ENCODE assay signal across 8 mouse cellular contexts in the genomic region with DNA sequence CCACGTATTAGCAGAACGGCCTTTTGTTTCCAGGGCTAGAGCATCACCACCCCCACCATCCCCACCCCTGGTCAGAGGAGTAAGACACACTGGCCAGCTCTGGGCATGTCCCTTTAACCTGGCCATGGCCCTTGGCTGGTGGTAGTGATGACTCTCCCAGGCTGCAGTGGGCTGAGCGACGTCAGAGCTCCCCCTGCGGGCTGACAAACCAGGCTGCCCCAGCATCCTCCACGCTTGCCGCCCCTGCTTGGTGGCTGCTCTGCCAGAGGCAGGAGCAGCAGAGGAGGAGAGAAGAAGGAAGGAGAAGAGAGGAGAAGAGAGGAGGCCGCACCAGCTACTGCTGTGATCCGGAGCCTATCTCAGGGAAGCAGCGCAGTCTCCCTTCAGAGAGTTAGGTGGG.
DNase-seq lines count a peak whose midpoint lies in the region; ATAC-seq and TF ChIP-seq lines count a peak whose summit lies in the region.

No protein-coding gene starts in this region.

- H3K27me3 ChIP-seq in heart, embryonic 10.5 days (ENCODE audit: insufficient read depth, poor library complexity, severe bottlenecking): no peaks in the 10 kb centered on the region
- H3K27me3 ChIP-seq in kidney, postnatal 0 days (ENCODE audit: insufficient read depth, low read length): no peaks in the 10 kb centered on the region
- H3K27me3 ChIP-seq in liver, embryonic 11.5 days (replicated peaks; ENCODE audit: control insufficient read depth, insufficient read depth, low read length): no peaks in the 10 kb centered on the region
- no peaks in the 10 kb centered on the region for H3K27me3 ChIP-seq in neural tube, embryonic 14.5 days (ENCODE audit: control insufficient read depth, insufficient read depth, low read length)

- peaks cover 15% of the 10 kb centered on the region for H3K36me3 ChIP-seq in heart, embryonic 10.5 days
- H3K36me3 ChIP-seq in kidney, postnatal 0 days (ENCODE audit: insufficient read depth, low read length): no peaks in the 10 kb centered on the region
- H3K36me3 ChIP-seq in liver, embryonic 11.5 days (ENCODE audit: control insufficient read depth, insufficient read depth, low read length): peaks cover 3% of the 10 kb centered on the region
- H3K36me3 ChIP-seq in neural tube, embryonic 14.5 days (ENCODE audit: control insufficient read depth, insufficient read depth, low read length): no peaks in the 10 kb centered on the region

- peaks cover 4% of the 10 kb centered on the region; the same call in 1 of the 2 replicates for H3K4me1 ChIP-seq in embryonic fibroblast, embryonic 13.5 days (ENCODE audit: control insufficient read depth, insufficient read depth, low read length)
- peaks cover 28% of the 10 kb centered on the region for H3K4me1 ChIP-seq in heart, embryonic 10.5 days
- H3K4me1 ChIP-seq in kidney, postnatal 0 days (replicated peaks; ENCODE audit: insufficient read depth, low read length): no peaks in the 10 kb centered on the region; the same call in 1 of the 2 replicates
- H3K4me1 ChIP-seq in liver, embryonic 11.5 days (replicated peaks; ENCODE audit: control insufficient read depth, insufficient read depth, low read length): 0 out of 2 replicates have a peak, but pooled peaks cover 3% of the 10 kb centered on the region
- H3K4me1 ChIP-seq in neural tube, embryonic 14.5 days (ENCODE audit: control insufficient read depth, insufficient read depth, low read length): peaks cover 8% of the 10 kb centered on the region; the same call in 1 of the 2 replicates

- DNase-seq in thymus, postnatal 14 days: peak; percentile 28
- no peak for DNase-seq in thymus, postnatal 0 days (ENCODE audit: low spot score)
- no peak for DNase-seq in heart, embryonic 10.5 days (ENCODE audit: low spot score)
- DNase-seq in kidney, postnatal 0 days (ENCODE audit: low spot score): no peak
- DNase-seq in liver, embryonic 11.5 days (ENCODE audit: low spot score): no peak

- peak; percentile 50 for TF ChIP-seq CTCF in embryonic fibroblast, embryonic 13.5 days (IDR thresholded peaks at IDR 0.05; ENCODE audit: borderline replicate concordance, insufficient read depth, low read length)
- peak; percentile 73 for TF ChIP-seq CTCF in kidney, postnatal 0 days (IDR thresholded peaks at IDR 0.05; ENCODE audit: low read depth)

- peak; percentile 47; the same call in 1 of the 2 replicates for ATAC-seq in kidney, postnatal 0 days (replicated peaks; ENCODE audit: low FRiP score, low read depth)
- ATAC-seq in liver, embryonic 11.5 days (replicated peaks; ENCODE audit: low FRiP score): 0 out of 2 replicates have a peak, but pooled peaks have one; percentile 37
- peak; percentile 23 for ATAC-seq in neural tube, embryonic 14.5 days (ENCODE audit: low read depth)
- no peak for ATAC-seq in activated CD4-positive, CD25-positive, alpha-beta regulatory T cell, adult 4 months

- 58% methylated on average over 10 of the region's 10 CpGs for WGBS in heart, embryonic 10.5 days
- 53% methylated on average over 10 of the region's 10 CpGs for WGBS in kidney, postnatal 0 days
- 65% methylated on average over 10 of the region's 10 CpGs for WGBS in liver, embryonic 11.5 days
- 55% methylated on average over 10 of the region's 10 CpGs for WGBS in neural tube, embryonic 14.5 days

- H3K4me2 ChIP-seq in kidney, postnatal 0 days (ENCODE audit: low read length): no peak overlapping the region
- no peak overlapping the region for H3K4me2 ChIP-seq in liver, embryonic 11.5 days
- no peak overlapping the region for H3K4me2 ChIP-seq in neural tube, embryonic 14.5 days (ENCODE audit: low read depth, low read length)

- H3K9ac ChIP-seq in kidney, postnatal 0 days (ENCODE audit: low read depth, low read length): no peak overlapping the region
- no peak overlapping the region for H3K9ac ChIP-seq in liver, embryonic 11.5 days (ENCODE audit: low read depth, low read length)
- no peak overlapping the region for H3K9ac ChIP-seq in neural tube, embryonic 14.5 days (replicated peaks; ENCODE audit: low read depth, low read length)

- no peak for TF ChIP-seq POLR2A in embryonic fibroblast, embryonic 13.5 days (IDR thresholded peaks at IDR 0.05; ENCODE audit: low read depth, low read length)

- H3K9me3 ChIP-seq in heart, embryonic 10.5 days: no peaks in the 10 kb centered on the region
- H3K9me3 ChIP-seq in kidney, postnatal 0 days (replicated peaks; ENCODE audit: low read length): no peaks in the 10 kb centered on the region
- no peaks in the 10 kb centered on the region for H3K9me3 ChIP-seq in liver, embryonic 11.5 days (ENCODE audit: control insufficient read depth, low read length)
- H3K9me3 ChIP-seq in neural tube, embryonic 14.5 days (ENCODE audit: control insufficient read depth, low read length): no peaks in the 10 kb centered on the region

- no peak overlapping the region for H3K4me3 ChIP-seq in embryonic fibroblast, embryonic 13.5 days (ENCODE audit: insufficient read depth, low read length)
- H3K4me3 ChIP-seq in heart, embryonic 10.5 days: no peak overlapping the region
- no peak overlapping the region for H3K4me3 ChIP-seq in kidney, postnatal 0 days (replicated peaks; ENCODE audit: low read depth, low read length)
- H3K4me3 ChIP-seq in liver, embryonic 11.5 days (ENCODE audit: low read depth, low read length): no peak overlapping the region
- H3K4me3 ChIP-seq in neural tube, embryonic 14.5 days (ENCODE audit: low read depth, low read length): no peak overlapping the region

- H3K27ac ChIP-seq in embryonic fibroblast, embryonic 13.5 days (ENCODE audit: insufficient read depth, low read length): no peak overlapping the region
- H3K27ac ChIP-seq in heart, embryonic 10.5 days: peak overlapping the region; percentile 48; the same call in 1 of the 2 replicates
- no peak overlapping the region for H3K27ac ChIP-seq in kidney, postnatal 0 days
- H3K27ac ChIP-seq in liver, embryonic 11.5 days (ENCODE audit: low read depth, low read length): no peak overlapping the region
- no peak overlapping the region for H3K27ac ChIP-seq in neural tube, embryonic 14.5 days (ENCODE audit: low read depth, low read length)
